Mouse (Mus musculus) cerebellum, postnatal 36 days (tissue): ENCODE measurements around the gene Ppp6r2.

Source experiments
- DNase-seq, 2 experiments: peaks; one replicate each; pipeline ENCODE4 v3.0.0; 2021 to 2022; ENCODE audit warnings: mixed read lengths in 2 of 2

Ppp6r2 gene

DNA sequence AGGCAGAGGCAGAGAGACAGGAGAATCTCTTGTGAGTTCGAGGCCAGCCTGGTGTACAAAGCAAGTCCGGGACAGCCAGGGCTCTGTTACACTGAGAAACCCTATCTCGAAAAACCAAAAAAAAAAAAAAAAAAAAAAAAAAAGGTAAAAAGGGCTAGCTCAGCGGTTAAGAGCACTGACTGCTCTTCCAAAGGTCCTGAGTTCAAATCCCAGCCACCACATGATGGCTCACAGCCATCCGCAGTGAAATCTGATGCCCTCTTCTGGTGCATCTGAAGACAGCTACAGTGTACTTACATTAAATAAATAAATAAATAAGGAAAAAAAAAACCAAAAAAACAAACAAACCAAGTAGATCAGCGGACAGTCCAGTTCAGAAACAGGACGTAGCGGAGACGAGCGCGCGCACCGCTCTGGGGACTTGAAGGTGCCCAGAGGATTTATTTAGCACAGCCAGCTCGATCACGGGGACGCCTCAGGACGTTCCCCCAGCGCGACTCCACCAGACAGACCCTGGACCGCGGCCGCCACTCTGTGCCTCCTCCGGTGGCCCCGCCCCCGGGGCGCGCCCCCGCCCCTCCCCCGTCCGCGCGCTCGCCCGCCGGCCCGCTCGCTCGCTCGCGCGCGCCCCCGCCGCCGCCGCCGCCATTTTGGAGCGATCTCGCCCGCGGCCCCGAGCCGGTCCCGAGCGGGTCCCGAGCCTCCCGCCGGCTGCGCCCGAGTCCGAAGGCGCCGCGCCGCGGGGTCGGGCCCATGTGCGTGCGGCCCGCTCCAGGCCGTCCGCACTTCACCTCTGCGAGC, at the start of gene Ppp6r2:
Ppp6r2 (plus strand) TSS at position 639 of the 801 bp plus-strand sequence.
- DNase-seq = peak; percentile 81 to 86

DNA sequence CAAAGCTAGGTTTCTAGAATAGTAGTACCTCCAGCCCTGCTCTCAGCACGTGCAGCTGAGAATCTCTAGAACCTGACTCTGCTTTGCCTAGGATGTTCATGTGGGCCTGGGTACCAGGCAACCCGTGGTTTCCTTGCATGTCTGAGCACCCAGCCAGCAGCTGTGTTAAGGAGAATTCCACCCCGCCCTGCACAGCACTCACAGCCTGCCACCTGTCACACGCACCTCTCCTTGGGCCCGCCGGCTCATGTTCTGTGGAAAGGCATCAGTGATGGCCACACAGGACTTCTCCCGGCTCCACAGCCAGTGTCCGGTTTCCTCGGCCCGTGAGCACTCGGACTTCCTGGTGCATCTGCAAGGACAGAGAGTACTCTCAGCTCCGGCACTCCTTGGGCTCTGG, 45.9 kb upstream of the Ppp6r2 start:
- DNase-seq = no peak

DNA sequence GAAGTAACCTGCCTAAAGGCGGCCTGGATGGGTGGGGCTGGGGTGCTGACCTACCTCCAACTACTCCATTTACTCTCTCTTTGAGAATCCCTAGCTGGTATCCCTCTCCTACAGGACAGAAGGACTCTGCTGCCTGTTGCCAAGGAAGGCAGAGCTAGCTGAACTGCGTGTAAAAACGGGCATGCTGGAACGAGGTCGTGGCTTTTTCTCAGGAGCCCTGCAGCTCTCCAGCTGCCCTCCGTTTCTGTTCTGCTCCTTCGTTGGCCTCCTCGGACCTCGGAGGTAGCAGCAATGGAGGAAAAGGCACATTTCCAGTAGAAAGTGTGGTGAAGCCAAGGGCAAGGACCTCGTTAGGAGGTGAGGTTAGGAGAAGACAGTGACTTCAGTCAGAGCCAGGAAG, 42.4 kb upstream of the Ppp6r2 start:
- DNase-seq = peak; percentile 50 to 61

DNA sequence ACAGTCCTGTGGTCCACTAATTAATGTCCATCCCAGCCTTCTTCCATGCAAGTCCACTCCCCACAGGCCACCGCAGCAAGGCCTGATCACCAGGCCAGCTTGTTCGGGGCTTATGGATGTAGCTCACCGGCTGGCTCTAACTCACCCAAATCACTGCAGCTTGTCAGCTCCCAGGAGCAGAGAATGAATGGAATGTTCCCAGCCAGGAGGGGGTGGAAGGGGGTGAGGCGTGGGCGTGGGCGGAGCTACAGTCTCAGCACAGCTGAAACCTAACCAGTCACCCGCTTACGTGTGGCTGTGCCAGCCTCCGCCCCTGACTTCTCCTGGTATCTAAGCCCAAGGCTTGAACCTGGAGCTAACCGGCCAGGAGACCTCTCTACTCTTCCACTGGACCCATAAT, 41.9 kb upstream of the Ppp6r2 start:
- DNase-seq = peak; percentile 75 to 77

DNA sequence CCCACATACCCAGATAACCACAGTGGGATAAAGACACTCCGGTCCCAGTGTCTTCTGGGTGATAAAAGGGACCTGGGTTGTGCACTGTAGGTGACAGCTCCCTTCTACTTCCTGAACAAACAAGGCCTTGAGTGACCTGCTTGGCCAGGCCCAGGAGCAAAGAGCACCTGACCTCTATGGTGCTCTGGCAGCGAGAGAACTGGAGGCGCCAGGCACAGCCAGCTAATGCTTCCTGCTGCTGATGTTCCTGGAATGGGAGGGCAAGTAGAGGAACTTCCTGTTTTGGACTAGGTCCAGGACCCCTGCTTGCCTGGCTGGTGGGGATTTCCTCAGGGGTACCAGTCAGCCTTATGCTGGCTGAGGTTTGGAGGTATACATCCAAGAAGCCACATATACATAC, 41.3 kb upstream of the Ppp6r2 start:
- no peak for DNase-seq

DNA sequence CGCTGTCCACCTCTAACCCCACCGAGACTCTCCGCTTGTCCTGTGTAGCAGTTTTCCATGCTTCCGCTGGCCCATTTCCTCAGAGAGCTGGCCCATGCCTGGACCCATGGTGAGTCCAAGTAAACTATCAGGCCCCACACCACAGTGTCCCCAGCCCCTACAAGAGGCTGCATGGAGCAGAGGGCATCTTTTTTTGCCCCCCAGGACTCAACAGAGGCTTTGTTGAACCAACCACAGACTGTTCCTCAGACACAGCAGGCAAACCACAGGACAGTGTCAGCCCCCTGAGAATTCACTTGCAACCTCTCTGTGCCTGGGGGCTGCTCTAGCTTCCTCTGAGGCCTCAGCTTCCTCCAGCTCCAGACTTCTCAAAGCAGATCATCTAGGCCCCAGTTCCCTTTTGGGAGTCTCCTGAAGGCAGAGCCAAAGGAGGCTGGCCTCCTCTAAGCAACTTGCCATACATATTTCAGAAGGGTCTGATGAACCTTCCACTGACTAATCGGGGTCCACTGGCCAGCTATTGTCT, 39.8 kb upstream of the Ppp6r2 start:
- no peak for DNase-seq

DNA sequence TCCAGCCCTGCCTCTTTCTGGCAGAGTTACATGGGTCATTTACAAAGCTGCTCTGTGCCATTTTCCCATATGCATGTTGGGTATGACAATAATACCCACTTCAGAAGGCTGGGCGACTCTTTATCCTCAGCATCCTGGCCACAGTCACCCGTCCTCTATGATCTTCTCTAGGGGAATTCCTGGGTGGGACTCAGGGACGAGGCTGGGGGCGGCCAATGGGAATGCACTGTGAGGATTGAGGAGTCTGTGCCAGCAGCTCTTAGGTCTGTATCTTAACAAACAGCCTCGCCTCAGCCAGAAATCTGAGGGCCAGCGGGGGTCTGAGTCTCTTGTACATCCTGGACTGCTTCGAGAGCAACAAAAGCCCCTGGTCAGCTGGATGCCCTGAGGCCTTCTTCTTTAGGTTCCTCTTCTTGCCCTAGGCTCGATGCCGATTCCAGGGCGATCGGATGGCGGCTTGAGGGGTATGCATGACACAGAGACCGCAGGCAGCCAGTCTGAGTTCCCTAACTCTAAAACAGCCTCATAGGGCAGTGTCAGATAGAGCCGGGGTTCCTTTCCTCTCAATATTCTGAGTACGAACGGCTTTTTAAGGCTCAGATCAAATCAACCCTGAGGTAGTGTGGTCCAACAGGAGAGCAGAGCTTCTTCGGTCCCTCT, 38.9 kb upstream of the Ppp6r2 start:
- DNase-seq = peak in 1 of 2 experiments; percentile 35

DNA sequence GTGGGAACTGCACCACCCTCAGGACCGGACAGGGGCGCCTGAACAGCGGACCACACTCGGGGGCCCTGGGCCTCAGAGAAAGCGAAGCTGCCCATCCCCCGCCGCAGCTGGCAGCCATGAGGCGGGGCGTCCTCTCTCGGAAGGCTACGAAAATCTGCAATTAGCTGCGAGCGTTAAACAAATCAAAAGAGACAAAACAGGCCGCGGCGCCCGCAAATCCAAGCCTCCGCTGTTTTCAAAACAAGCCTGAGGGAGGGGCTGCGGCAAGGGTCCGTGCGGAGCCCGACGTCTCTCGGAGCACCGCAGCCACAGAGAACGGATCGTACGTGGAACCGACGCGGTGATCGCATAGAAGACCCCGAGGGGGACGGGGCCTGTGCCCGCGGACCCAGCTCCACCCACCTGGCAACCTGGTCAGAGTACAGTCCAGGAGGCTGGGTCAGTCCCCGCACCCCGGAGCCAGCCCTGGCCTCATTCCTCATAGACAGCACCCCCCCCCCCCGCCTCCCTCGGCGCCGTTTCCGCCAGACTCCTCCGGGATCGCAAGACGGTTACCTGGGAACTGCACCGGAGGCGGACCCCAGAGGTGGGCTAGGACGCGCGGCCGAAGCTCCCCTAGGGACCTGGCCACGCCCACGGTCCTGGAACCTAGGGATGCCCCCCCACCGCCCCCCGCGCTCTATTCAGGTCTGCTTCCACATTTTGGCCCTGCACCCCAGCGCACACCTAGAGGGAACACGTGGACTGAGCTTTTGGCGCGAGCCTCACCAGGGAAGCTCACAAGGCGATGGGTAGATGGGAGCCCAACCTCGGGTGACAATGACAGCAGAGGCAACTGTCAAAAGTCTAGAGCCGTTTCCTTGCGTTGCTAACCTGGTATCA, 38.1 kb upstream of the Ppp6r2 start:
- DNase-seq = peak; percentile 46 to 55

DNA sequence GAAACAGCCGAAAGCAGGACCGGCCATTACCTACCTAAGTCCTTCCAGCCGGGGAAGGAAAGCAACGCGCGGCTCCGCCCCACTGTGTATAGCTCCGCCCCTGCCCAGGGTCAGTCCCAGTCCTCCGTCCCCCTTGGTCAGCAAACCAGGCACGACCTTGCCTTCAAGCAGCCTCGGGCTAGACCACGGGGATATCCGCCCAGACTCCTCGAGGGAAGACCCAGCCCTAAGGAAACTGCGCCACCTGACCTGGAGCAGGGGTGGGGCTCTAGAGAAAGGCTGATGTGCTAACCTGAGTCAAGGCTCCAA, 37.5 kb upstream of the Ppp6r2 start:
- DNase-seq = peak; percentile 70 to 75

DNA sequence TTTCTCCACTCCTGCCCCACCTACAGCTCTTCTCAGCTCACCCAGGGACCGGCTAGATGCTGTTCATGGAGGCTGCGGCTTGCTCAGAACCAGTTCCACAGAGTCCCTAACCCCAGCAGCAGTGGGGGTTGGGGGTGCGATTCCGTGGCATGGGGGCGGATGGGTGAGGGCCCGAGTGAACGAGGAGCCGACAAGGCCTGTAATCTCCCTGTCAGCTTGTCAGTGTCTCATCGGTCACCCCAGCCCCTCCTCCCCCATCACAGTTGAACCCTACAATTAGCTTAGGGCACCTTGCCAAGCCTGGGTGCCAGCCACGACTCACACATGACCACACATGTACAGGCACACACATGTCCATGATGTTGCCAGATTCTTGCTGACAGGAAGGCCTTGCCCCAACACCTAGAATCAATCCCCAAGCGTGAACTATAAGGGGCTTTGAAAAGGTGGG, 36.4 kb upstream of the Ppp6r2 start:
- DNase-seq = no peak

DNA sequence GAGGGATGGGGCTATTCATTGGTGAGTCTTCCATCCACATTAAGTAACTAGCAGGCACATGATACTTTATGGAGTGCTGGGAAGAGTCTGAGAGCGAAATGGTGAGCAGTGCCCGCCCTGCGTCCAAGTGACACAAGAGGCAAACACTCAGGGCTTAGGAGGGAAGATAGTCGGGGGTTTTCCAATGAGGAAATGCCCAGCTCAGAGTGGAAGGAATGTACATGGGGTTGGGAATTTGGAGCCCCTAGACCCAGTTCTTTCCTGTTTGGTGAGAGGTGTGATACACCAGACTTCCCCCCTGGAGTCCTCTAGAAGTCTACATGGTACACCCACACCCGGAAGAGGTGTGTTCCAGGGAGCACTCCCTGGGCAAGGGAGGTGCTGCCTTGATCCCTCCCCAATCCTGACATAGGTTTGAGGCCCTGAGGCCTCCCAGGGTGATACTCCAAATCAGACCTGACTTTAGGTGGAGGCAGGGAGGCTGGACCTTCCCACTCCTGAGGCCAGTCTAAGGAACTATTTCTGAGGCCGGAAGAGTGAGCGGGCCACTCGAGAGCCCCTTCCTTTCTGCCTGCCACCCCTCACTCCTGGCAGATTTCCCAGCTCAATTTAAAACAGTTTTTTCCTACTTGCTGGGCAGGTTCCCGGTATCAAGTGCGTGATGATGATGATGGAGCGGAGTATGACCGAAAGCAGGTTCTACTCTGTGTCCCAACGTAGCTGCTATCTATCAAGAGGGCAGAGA, 35.8 kb upstream of the Ppp6r2 start:
- DNase-seq = no peak

DNA sequence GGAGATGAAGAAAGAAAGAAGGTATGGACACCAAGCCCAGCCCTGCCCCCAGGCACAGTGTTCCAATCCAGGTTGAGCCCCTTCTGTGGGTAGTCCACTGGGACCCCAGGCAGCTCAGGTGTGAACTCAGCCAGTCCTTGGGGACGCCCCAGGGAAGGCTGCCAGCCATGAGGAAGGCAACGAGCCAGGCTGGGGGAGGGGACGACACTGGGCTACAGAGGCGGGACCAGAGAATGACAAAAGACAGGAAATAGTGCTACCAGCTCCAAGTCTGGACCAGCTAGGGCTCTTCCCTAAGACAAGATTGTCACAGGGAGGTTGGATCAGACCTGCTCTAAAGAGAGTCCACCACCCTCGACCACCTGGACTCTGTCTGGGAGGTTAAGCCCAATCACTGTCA, 34.2 kb upstream of the Ppp6r2 start:
- peak; percentile 83 to 84 for DNase-seq

DNA sequence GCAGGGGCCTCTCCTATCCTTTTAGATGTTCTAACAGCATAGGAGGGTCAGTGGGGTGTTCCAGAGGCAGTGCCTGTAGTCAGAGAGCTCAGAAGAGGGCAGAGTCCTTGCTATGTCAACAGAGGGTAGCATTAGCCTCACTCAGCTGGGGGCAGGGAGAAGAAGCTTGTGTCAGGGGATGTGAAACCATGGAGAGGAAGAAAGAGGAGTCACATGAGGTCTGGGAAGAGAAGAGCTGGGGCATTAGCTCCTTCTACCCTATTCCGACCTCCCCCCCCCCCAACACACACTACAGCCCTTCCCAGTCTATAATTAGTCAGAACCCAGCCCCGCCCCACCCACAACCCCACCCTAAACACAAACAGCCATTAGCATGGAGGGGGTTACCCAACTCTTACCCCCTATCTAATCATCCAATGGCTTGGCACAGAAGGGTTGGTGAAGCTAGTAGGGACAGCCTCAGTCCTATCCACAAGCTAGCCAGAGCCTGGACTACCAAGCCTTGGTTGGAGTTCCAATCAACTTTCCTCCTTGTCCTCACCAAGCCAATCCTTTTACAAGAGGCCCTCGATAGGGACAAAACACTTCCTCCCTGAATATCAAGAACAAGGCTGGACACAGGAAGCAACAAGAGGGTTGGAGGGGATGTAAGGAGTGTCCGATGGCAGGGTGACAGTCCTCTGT, 33.6 kb upstream of the Ppp6r2 start:
- no peak for DNase-seq

DNA sequence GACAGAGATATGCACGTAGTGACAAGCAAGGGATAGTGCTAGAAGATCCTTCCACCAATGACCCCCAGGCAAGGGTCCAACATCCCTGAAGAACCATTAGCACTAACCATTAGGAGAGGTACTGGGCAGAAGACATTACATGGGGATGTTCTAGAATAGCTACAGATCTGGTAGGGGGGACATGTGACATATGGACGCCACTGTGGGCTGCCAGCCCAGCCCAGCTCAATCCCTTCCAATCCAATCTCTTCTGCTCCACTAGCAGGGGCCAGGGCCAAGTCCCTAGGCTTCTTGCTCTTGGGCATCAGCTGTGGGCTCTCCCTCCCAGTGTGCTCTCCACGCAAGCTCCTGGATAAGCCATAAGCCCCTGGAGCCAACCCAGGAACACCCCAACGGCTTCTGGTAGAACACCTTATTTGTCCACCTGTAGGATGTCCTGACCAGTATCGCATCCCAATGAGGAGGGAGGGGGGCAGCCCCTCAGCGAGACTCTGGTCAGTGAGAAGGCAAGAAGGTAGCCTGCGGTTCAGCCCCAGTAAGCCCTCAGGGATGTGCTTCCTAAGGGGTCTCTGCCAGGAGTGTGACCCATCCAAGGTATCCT, 33.0 kb upstream of the Ppp6r2 start:
- peak; percentile 87 to 88 for DNase-seq

DNA sequence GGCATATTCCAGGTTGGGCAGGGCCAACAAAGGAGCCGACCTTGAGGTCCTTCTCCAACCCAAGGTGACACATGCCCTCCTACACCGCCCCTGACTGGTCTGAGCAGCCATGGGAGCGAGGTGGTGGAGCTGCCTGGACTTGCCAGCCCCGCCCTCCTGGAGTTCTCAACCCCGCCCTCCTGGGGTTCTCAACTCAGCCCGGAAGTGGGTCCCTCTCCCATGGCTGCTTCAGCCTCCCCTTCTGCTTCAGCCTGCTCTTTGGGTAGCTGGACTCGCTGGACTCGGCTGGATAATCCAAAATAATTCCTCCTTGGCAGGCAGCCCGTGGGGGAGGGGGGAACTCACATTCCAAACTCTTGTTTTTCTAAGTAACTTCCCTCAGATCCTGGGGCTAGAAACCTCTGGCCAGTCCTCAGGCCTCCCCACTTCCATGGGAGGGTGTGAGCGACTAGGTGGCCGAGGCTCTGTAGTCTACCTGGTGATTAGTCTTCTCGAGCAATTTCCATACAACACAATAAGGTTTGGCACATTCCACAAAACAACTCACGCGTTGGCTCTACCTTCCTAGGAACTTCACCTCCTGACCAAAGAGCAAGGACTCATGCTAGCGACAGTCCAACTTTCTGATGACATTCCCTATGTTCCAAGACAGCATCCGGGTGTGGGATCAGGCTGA, 32.3 kb upstream of the Ppp6r2 start:
- DNase-seq = peak; percentile 58 to 65

DNA sequence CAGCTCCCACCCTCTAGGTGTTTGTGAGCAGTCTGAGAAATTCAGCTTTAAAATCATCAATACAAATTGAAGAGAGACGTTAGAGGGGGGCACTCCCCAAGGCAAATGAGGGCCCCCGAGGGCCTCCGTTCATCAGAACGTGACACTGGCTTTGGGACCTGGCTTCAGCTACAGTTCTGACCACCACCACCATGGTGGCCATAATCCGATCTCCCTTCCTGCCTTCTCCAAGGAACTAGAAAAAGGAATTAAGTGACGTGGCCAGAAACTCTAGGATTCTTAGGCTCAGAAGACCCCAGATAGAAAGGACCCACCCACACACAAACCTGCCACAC, 31.8 kb upstream of the Ppp6r2 start:
- DNase-seq = no peak

DNA sequence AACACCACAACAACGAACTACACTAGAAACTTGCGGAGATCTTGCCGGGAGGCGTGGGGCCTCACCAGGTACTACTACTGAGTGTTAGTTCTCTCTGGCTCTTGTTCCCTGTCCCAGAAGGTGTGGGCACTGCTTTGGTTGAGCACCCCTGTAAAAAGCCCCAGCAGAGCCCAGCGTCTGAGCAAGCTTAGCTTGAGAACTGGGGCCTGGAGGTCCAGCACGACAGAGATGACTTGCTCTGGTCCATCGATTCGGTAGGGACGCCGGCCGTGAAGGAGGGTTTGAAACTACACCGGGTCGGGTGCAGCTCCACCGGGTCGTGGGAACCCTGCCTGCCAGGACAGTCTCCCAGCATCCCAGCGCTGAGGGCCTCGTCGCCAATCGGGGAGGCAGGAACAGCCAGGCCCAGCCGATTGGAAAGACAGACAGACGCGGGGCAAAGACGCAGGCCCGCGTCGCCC, 31.2 kb upstream of the Ppp6r2 start:
- peak; percentile 53 for DNase-seq

DNA sequence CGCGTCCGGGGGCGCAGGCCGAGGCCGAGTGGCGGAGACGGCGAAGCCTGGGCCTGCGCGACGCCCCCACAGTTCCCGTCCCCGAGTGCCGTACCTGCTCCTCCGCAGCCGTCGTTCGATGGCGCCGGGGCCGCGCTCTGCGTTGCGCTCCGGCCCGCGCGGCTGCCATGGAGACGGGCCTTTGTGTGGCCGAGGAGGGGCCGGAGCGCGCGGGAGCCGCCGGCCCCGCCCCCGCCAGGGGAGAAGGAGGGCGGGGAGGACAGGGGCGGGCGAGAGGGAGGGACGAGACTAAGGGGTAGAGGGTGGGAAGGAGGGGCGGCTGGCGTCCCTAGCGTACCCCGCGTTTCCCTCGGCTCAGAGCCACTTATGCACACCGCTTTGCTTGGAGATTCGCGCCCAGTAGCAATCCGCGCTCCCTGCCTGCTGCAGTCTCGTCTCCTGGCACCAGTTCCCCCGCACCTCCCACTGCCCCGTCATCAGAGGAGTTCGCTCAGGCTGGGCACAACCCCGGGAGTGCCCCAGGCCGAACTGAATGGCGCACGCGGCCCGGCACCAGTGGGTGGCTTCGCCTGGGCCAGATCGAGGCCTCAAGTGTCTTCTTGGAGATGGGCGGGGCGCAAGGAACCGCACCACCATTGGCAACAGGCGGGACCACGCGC, 30.7 kb upstream of the Ppp6r2 start, which contains the start of gene Plxnb2:
Plxnb2 (minus strand) TSS at position 218 of the 659 bp plus-strand sequence.
- peak; percentile 74 to 80 for DNase-seq

DNA sequence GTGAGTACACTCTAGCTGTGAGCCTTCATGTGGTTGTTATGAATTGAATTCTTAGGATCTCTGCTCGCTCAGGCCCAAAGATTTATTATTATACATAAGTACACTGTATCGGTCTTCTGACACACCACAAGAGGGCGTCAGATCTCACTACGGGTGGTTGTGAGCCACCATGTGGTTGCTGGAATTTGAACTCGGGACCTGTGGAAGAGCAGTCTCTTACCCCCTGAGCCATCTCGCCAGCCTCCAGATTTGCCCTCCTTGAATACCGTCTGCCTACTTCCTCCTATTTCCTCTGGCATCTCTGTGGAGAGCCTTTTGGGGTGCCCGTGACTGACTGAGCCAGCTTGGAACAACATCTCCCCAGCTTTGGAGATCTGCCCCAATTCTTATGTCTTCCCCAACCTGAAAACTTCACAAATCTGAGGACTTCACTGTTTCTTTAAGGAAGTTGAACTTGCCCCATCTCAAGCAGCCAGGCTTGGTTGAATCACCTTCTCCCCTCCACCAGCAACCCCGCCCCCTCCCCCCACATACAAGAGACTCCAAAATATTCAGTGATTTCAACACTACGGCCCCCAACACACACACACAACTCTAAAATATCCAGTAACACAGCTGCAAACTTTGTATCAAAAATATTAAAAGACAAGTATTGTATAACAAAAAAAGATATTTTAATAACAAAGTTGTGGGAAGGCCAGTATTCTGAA, 29.6 kb upstream of the Ppp6r2 start:
- no peak for DNase-seq
